Mouse (Mus musculus) lung, postnatal 0 days (tissue): ENCODE data around the gene Gm11985. TPM values are rescaled to one million over a fixed set of nuclear protein-coding genes. Genes with fewer than 3 reads are reported as not detected.

Experiments
- ATAC-seq: fragments of 200-750 bp; cut with Nextera tagmentation; 2 replicates; pipeline ENCODE4 v1.8.0; 2017; ENCODE audit warnings: moderate library complexity
- DNase-seq: peaks from one replicate; pipeline ENCODE4 v3.0.0-alpha.2; 2016; ENCODE audit warnings: low spot score
- H3K27ac ChIP-seq: fragments of 300-500 bp; sonication (generic); 2 replicates; pipeline ENCODE4 v1.5.1; 2014; ENCODE audit warnings: antibody characterized with exemption, mild to moderate bottlenecking, low read length, mixed read lengths
- H3K27me3 ChIP-seq: fragments of 300-500 bp; sonication (generic); replicated peaks from 2 replicates; pipeline ENCODE4 v1.6.1; 2014; ENCODE audit warnings: low read length, mixed read lengths; ENCODE audit not compliant: insufficient read depth
- H3K36me3 ChIP-seq: fragments of 300-500 bp; sonication (generic); 2 replicates; pipeline ENCODE4 v1.6.1; 2014; ENCODE audit warnings: low read length, mixed read lengths; ENCODE audit not compliant: insufficient read depth
- H3K4me1 ChIP-seq: fragments of 300-500 bp; sonication (generic); 2 replicates; pipeline ENCODE4 v1.6.1; 2014; ENCODE audit warnings: antibody characterized with exemption, low read depth, low read length, mixed read lengths; ENCODE audit not compliant: insufficient read depth
- H3K4me2 ChIP-seq: fragments of 300-500 bp; sonication (generic); replicated peaks from 2 replicates; pipeline ENCODE4 v1.6.1; 2014; ENCODE audit warnings: low read depth, mild to moderate bottlenecking, low read length, moderate library complexity, mixed read lengths
- H3K4me3 ChIP-seq: fragments of 300-500 bp; sonication (generic); 2 replicates; pipeline ENCODE4 v1.5.1; 2014; ENCODE audit warnings: low read depth, low read length
- H3K9ac ChIP-seq: fragments of 300-500 bp; sonication (generic); replicated peaks from 2 replicates; pipeline ENCODE4 v1.6.1; 2014; ENCODE audit warnings: low read depth, mild to moderate bottlenecking
- H3K9me3 ChIP-seq: fragments of 300-500 bp; sonication (generic); 2 replicates; pipeline ENCODE4 v1.6.1; 2016; ENCODE audit warnings: low read length, mixed read lengths
- CTCF ChIP-seq: IDR thresholded peaks from 2 replicates; pipeline ENCODE4 v1.5.1; 2016; ENCODE audit warnings: antibody characterized with exemption, mild to moderate bottlenecking
- EP300 ChIP-seq: IDR thresholded peaks from 2 replicates; pipeline ENCODE4 v1.6.1; 2016; ENCODE audit warnings: antibody characterized with exemption, mild to moderate bottlenecking, control low read depth
- WGBS: fragments of 180-500 bp; shearing (Covaris S2); extraction: QIAGEN DNeasy Blood & Tissue Kit; methylation state at CpG from one replicate; pipeline ENCODE4 v1.1.7; 2014; 5-methylcytosine and 5-hydroxymethylcytosine counted together
- polyA plus RNA-seq: library from polyadenylated mRNA; unstranded; fragments of >200 nt; fragmentation: Nextera tagmentation; extraction: Ambion mirVana; gene quantifications from 2 replicates; pipeline ENCODE4 v1.2.1, GENCODE M21; 2015

Gene Gm11985
- polyA plus RNA-seq, 1 experiment from 2014 or later, result not detected

GRCm38 (mm10) chr11:7158196-7158595, 30.2 kb downstream of the Gm11985 start:
- no peak overlapping the region for H3K4me3 ChIP-seq
- H3K4me2 ChIP-seq, result no peak overlapping the region
- WGBS, result 64% methylated on average over 6 of the region's 6 CpGs
- no peak overlapping the region for H3K27ac ChIP-seq
- TF ChIP-seq CTCF, result no peak
- TF ChIP-seq EP300, result no peak
- H3K36me3 ChIP-seq, result no peaks in the 10 kb centered on the region
- 0 out of 2 replicates have a peak, but pooled peaks cover 7% of the 10 kb centered on the region for H3K4me1 ChIP-seq
- H3K9me3 ChIP-seq, result no peaks in the 10 kb centered on the region
- no peaks in the 10 kb centered on the region for H3K27me3 ChIP-seq
- ATAC-seq, result no peak
- no peak overlapping the region for H3K9ac ChIP-seq
- no peak for DNase-seq

- Histone ChIP-seq H3K27ac (no peak overlapping the region), H3K4me2 (no peak overlapping the region), H3K9me3 (no peaks in the 10 kb centered on the region), H3K9ac (no peak overlapping the region), H3K4me1 (0 out of 2 replicates have a peak, but pooled peaks cover 7% of the 10 kb centered on the region), H3K36me3 (no peaks in the 10 kb centered on the region), H3K27me3 (no peaks in the 10 kb centered on the region), H3K4me3 (no peak overlapping the region)
- no peak for DNase-seq
- 40% methylated on average over 4 of the region's 4 CpGs for WGBS
- TF ChIP-seq EP300 (no peak), CTCF (no peak)
- ATAC-seq, result no peak; the same call in 1 of the 2 replicates
These were observed 31.9 kb downstream of the Gm11985 start for GRCm38 (mm10) chr11:7156427-7156826.

GRCm38 (mm10) chr11:7153081-7153480, 35.3 kb downstream of the Gm11985 start:
- Histone ChIP-seq H3K27me3 (no peaks in the 10 kb centered on the region), H3K27ac (no peak overlapping the region), H3K9ac (no peak overlapping the region), H3K9me3 (no peaks in the 10 kb centered on the region), H3K4me2 (no peak overlapping the region), H3K4me3 (no peak overlapping the region), H3K36me3 (no peaks in the 10 kb centered on the region), H3K4me1 (no peaks in the 10 kb centered on the region)
- no peak for TF ChIP-seq CTCF
- TF ChIP-seq EP300, result no peak
- 61% methylated on average over 8 of the region's 8 CpGs for WGBS
- DNase-seq (no peak), ATAC-seq (no peak)

GRCm38 (mm10) chr11:7152371-7152770, 36.0 kb downstream of the Gm11985 start:
- H3K9me3 ChIP-seq, result no peaks in the 10 kb centered on the region
- ATAC-seq, result no peak
- no peak overlapping the region for H3K4me2 ChIP-seq
- H3K36me3 ChIP-seq, result no peaks in the 10 kb centered on the region
- no peaks in the 10 kb centered on the region for H3K4me1 ChIP-seq
- no peak overlapping the region for H3K4me3 ChIP-seq
- H3K27ac ChIP-seq, result no peak overlapping the region
- no peak for DNase-seq
- no peak overlapping the region for H3K9ac ChIP-seq
- no peaks in the 10 kb centered on the region for H3K27me3 ChIP-seq
- 90% methylated on average over 12 of the region's 12 CpGs for WGBS
- no peak for TF ChIP-seq CTCF

- Histone ChIP-seq H3K4me1 (no peaks in the 10 kb centered on the region), H3K27ac (no peak overlapping the region), H3K9ac (no peak overlapping the region), H3K4me2 (no peak overlapping the region), H3K4me3 (no peak overlapping the region), H3K27me3 (no peaks in the 10 kb centered on the region), H3K36me3 (no peaks in the 10 kb centered on the region), H3K9me3 (no peaks in the 10 kb centered on the region)
- TF ChIP-seq EP300 (no peak), CTCF (no peak)
- WGBS, result 84% methylated on average over 8 of the region's 8 CpGs
- DNase-seq, result no peak
- no peak for ATAC-seq
These were observed 37.9 kb downstream of the Gm11985 start for GRCm38 (mm10) chr11:7150511-7150910.

GRCm38 (mm10) chr11:7149471-7149870, 38.9 kb downstream of the Gm11985 start:
- no peak for DNase-seq

GRCm38 (mm10) chr11:7147945-7148344, 40.4 kb downstream of the Gm11985 start:
- 90% methylated on average over 7 of the region's 7 CpGs for WGBS
- no peaks in the 10 kb centered on the region for H3K9me3 ChIP-seq

More at GRCm38 (mm10) chr11:7149471-7149870, 38.9 kb downstream of the Gm11985 start:
- 62% methylated on average over 7 of the region's 7 CpGs for WGBS
- no peak overlapping the region for H3K27ac ChIP-seq
- no peak overlapping the region for H3K9ac ChIP-seq
- TF ChIP-seq EP300, result no peak
- no peak for TF ChIP-seq CTCF
- H3K27me3 ChIP-seq, result no peaks in the 10 kb centered on the region
- no peak for ATAC-seq
- no peaks in the 10 kb centered on the region for H3K36me3 ChIP-seq
- no peaks in the 10 kb centered on the region for H3K9me3 ChIP-seq
- no peak overlapping the region for H3K4me3 ChIP-seq
- no peak overlapping the region for H3K4me2 ChIP-seq
- no peaks in the 10 kb centered on the region for H3K4me1 ChIP-seq

More at GRCm38 (mm10) chr11:7147945-7148344, 40.4 kb downstream of the Gm11985 start:
- Histone ChIP-seq H3K36me3 (no peaks in the 10 kb centered on the region), H3K4me3 (no peak overlapping the region), H3K9ac (no peak overlapping the region), H3K4me2 (no peak overlapping the region), H3K4me1 (no peaks in the 10 kb centered on the region), H3K27ac (no peak overlapping the region), H3K27me3 (no peaks in the 10 kb centered on the region)
- DNase-seq, result no peak
- TF ChIP-seq EP300 (no peak), CTCF (no peak)
- no peak for ATAC-seq
